Mouse (Mus musculus): ENCODE results near the gene Oas1f.
"Not testable (repeated sequence)": the region's sequence is repeated elsewhere in the genome, so short reads cannot be mapped to it uniquely, and the experiment has no call there.

DNA sequence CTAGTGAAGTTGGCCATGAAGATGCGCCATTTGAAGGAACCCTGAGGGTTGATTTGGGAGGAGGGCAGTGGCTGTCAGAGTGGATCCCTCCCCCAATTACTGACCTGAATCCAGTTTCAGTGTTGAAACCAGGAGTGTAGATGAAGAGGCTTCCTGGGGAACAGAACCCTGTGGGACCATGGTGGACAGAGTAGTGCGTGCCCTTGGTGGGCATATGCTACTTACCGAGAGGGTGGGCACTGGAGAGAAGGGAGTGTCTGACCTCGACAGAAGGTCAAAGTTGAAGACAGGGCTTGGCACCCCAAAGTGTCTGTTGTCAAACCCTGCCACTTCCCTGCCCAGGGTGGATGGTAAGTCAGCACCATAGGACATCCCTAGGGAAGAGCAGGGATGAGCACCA is 46.7 kb downstream of the Oas1f start:
- not testable (repeated sequence) for TF ChIP-seq POLR2A (IDR thresholded peaks at IDR 0.05; ENCODE audit: control insufficient read depth, extremely low read depth, insufficient read depth, low read length, poor library complexity); CTCF (IDR thresholded peaks at IDR 0.05; ENCODE audit: borderline replicate concordance, control insufficient read depth, extremely low read depth, insufficient read depth, low read length, poor library complexity)
